Mouse (Mus musculus): ENCODE data around the gene Sept7. TPM values are rescaled to one million over a fixed set of nuclear protein-coding genes. Genes with fewer than 3 reads are reported as not detected.

Sept7 gene
- polyA plus RNA-seq (2017; shearing (Covaris generic)): 410 TPM

DNA sequence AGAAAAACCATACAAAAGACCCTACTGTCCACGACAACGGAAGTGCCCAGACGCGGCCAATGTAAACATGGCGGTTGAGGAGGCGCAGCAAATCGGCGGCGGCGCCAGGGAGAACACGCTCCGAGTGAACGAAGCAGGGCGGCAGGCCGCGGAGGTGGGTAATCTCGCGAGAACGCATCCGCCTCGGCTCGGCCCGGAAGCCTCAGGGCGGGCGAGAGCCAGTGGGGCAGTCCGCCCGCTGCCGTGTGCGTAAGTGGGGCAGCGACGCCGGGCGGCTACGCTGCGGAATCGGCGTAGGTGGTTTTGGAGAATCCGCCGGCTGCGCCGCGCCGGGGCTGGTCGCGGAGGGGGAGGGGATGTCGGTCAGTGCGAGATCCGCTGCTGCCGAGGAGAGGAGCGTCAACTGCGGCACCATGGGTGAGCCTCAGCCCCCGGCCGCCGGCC is at the start of gene Sept7:
TSS of gene Sept7 (plus strand) at position 157 of the 444 bp plus-strand sequence.

Other genes with a start within 250 kb of the Sept7 start
- not detected for gene Gm10181, start 163.0 kb upstream of the Sept7 start, polyA plus RNA-seq (2017; shearing (Covaris generic))
- gene Herpud2, start 100.6 kb upstream of the Sept7 start, polyA plus RNA-seq (2017; shearing (Covaris generic)): 7.1 TPM
- 1.1 TPM for gene Eepd1, start 229.1 kb downstream of the Sept7 start, polyA plus RNA-seq (2017; shearing (Covaris generic))

Measured in activated CD4-positive, CD25-positive, alpha-beta regulatory T cell, adult 9 weeks (primary cell).